Mouse (Mus musculus) neural tube, embryonic 11.5 days (tissue): ENCODE results near the gene Hat1. TPM values are rescaled to one million over a fixed set of nuclear protein-coding genes. Genes with fewer than 3 reads are reported as not detected.

ENCODE experiments used
- ATAC-seq: fragments of 200-750 bp; cut with Nextera tagmentation; 2 replicates; pipeline ENCODE4 v1.8.0; 2017; ENCODE audit warnings: moderate number of reproducible peaks, mild to moderate bottlenecking, moderate TSS enrichment, moderate library complexity; ENCODE audit not compliant: insufficient read depth, low FRiP score, low TSS enrichment
- DNase-seq: peaks from one replicate; pipeline ENCODE4 v3.0.0-alpha.2; 2015; ENCODE audit warnings: low spot score
- H3K27ac ChIP-seq: fragments of 300-500 bp; sonication (generic); 2 replicates; pipeline ENCODE4 v1.5.1; 2014; ENCODE audit warnings: low read depth, mild to moderate bottlenecking, low read length
- H3K27me3 ChIP-seq: fragments of 300-500 bp; sonication (generic); 2 replicates; pipeline ENCODE4 v1.6.1; 2014; ENCODE audit warnings: mild to moderate bottlenecking, low read length, mixed read lengths; ENCODE audit not compliant: control insufficient read depth, insufficient read depth
- H3K36me3 ChIP-seq: fragments of 300-500 bp; sonication (generic); 2 replicates; pipeline ENCODE4 v1.6.1; 2014; ENCODE audit warnings: mild to moderate bottlenecking, low read length, moderate library complexity, mixed read lengths; ENCODE audit not compliant: control insufficient read depth, insufficient read depth
- H3K4me1 ChIP-seq: fragments of 300-500 bp; sonication (generic); 2 replicates; pipeline ENCODE4 v1.6.1; 2014; ENCODE audit warnings: low read length, mixed read lengths; ENCODE audit not compliant: control insufficient read depth, insufficient read depth
- H3K4me2 ChIP-seq: fragments of 300-500 bp; sonication (generic); 2 replicates; pipeline ENCODE4 v1.6.1; 2014; ENCODE audit warnings: low read depth, mild to moderate bottlenecking, moderate library complexity
- H3K4me3 ChIP-seq: fragments of 300-500 bp; sonication (generic); 2 replicates; pipeline ENCODE4 v1.5.1; 2014; ENCODE audit warnings: low read depth, low read length
- H3K9ac ChIP-seq: fragments of 300-500 bp; sonication (generic); 2 replicates; pipeline ENCODE4 v1.6.1; 2014; ENCODE audit warnings: mild to moderate bottlenecking, low read length
- H3K9me3 ChIP-seq: fragments of 300-500 bp; sonication (generic); 2 replicates; pipeline ENCODE4 v1.6.1; 2016; ENCODE audit warnings: low read length; ENCODE audit not compliant: control insufficient read depth
- whole genome bisulfite sequencing: fragments of 180-500 bp; shearing (Covaris S2); extraction: QIAGEN DNeasy Blood & Tissue Kit; methylation state at CpG from one replicate; pipeline ENCODE4 v1.1.7; 2014; 5-methylcytosine and 5-hydroxymethylcytosine counted together
- polyA plus RNA-seq: library from polyadenylated mRNA; unstranded; fragments of >200 nt; fragmentation: Nextera tagmentation; extraction: Ambion mirVana; gene quantifications from 2 replicates; pipeline ENCODE4 v1.2.1, GENCODE M21; 2014

Hat1 gene
- polyA plus RNA-seq, 1 experiment from 2014 or later = 138 TPM

GRCm38 (mm10) chr2:71453161-71453916, 64.6 kb downstream of the Hat1 start, which contains the start of gene Metap1d:
Metap1d (plus strand) TSS chr2:71453276.
- ATAC-seq = peak; percentile 98

DNA sequence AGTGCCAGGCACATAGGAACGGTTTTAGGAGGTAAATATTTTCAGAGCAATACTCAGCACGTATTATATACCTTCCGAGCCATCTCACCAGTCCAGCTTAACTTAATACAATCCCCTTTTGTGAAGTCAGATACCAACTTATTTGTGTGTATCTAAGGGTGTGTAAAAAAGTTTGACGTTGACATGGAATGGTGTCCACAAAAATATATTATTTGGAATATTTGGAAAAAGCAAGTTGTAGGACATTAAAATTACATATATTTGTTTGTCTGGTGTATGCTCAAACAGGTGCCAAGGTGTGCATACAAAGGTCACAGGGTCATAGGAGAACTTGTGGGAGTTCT, 65.1 kb downstream of the Hat1 start:
- no peak for ATAC-seq
- WGBS = 55% methylated on average over 4 of the region's 4 CpGs
- no peak overlapping the region; the same call in 1 of the 2 replicates for H3K9ac ChIP-seq

More at GRCm38 (mm10) chr2:71453161-71453916, 64.6 kb downstream of the Hat1 start, which contains the start of gene Metap1d:
- Histone ChIP-seq H3K9me3 (no peaks in the 10 kb centered on the region), H3K4me2 (peak within 1 kb of the TSS; percentile 59), H3K4me1 (no peaks in the 10 kb centered on the region), H3K27me3 (no peaks in the 10 kb centered on the region), H3K36me3 (no peaks in the 10 kb centered on the region), H3K9ac (peak within 1 kb of the TSS; percentile 44), H3K4me3 (peak within 1 kb of the TSS; percentile 62), H3K27ac (0 out of 2 replicates have a peak within 1 kb of the TSS, but pooled peaks have one; percentile 35)
- WGBS = under 1% methylated on average over 61 of the region's 61 CpGs
- DNase-seq = peak; percentile 98

DNA sequence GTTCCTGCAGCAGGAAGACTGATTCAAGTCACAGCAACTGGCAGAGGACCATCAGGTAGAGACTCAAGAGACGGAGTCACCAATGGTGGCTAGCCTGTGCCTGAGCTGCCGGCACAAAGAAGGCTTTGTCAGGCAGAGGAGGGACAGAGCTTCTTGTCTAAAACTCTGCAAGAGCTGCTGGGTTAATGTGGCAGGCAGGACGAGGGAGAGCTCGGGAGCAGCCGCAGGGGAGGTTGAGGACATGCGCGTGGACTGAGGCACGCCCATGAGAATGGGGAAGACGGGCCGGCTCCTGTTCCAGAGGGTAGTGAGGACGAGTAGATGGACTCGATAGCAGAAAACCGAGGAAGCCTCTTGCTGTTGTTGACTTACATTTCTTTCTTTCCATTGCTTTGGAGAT, 69.9 kb downstream of the Hat1 start:
- 71% methylated on average over 13 of the region's 13 CpGs for whole genome bisulfite sequencing
- H3K36me3 ChIP-seq = no peaks in the 10 kb centered on the region

More for the DNA sequence above, 65.1 kb downstream of the Hat1 start:
- Histone ChIP-seq H3K27me3 (no peaks in the 10 kb centered on the region), H3K4me3 (peak overlapping the region; percentile 62), H3K4me1 (no peaks in the 10 kb centered on the region), H3K27ac (no peak overlapping the region), H3K9me3 (no peaks in the 10 kb centered on the region), H3K36me3 (no peaks in the 10 kb centered on the region), H3K4me2 (peak overlapping the region; percentile 59)
- DNase-seq = no peak

GRCm38 (mm10) chr2:71459659-71460058, 70.9 kb downstream of the Hat1 start:
- no peak overlapping the region for H3K4me2 ChIP-seq
- DNase-seq (no peak), ATAC-seq (no peak)
- H3K36me3 ChIP-seq = no peaks in the 10 kb centered on the region
- no peaks in the 10 kb centered on the region for H3K27me3 ChIP-seq
- no peak overlapping the region for H3K9ac ChIP-seq
- WGBS = 96% methylated on average over 1 of the region's 1 CpGs
- H3K4me1 ChIP-seq = no peaks in the 10 kb centered on the region
- H3K9me3 ChIP-seq = no peaks in the 10 kb centered on the region
- no peak overlapping the region for H3K27ac ChIP-seq
- H3K4me3 ChIP-seq = no peak overlapping the region

More for the DNA sequence above, 69.9 kb downstream of the Hat1 start:
- Histone ChIP-seq H3K9me3 (no peaks in the 10 kb centered on the region), H3K9ac (no peak overlapping the region), H3K27me3 (no peaks in the 10 kb centered on the region), H3K4me2 (no peak overlapping the region), H3K4me3 (no peak overlapping the region), H3K27ac (no peak overlapping the region), H3K4me1 (no peaks in the 10 kb centered on the region)
- ATAC-seq (no peak), DNase-seq (no peak)

- H3K9me3 ChIP-seq = no peaks in the 10 kb centered on the region
- no peak overlapping the region for H3K4me2 ChIP-seq
- no peak overlapping the region for H3K4me3 ChIP-seq
- no peak overlapping the region for H3K9ac ChIP-seq
- no peak overlapping the region for H3K27ac ChIP-seq
- H3K27me3 ChIP-seq = no peaks in the 10 kb centered on the region
- ATAC-seq (no peak), DNase-seq (no peak)
- H3K36me3 ChIP-seq = no peaks in the 10 kb centered on the region
- WGBS = 66% methylated on average over 6 of the region's 6 CpGs
- H3K4me1 ChIP-seq = no peaks in the 10 kb centered on the region
Observed at GRCm38 (mm10) chr2:71461139-71461538, 72.4 kb downstream of the Hat1 start.

GRCm38 (mm10) chr2:71461589-71461988, 72.8 kb downstream of the Hat1 start:
- Histone ChIP-seq H3K4me1 (no peaks in the 10 kb centered on the region), H3K9ac (no peak overlapping the region), H3K27ac (no peak overlapping the region), H3K4me2 (no peak overlapping the region), H3K36me3 (no peaks in the 10 kb centered on the region), H3K4me3 (no peak overlapping the region), H3K27me3 (no peaks in the 10 kb centered on the region), H3K9me3 (no peaks in the 10 kb centered on the region)
- no peak for ATAC-seq
- 74% methylated on average over 5 of the region's 7 CpGs for WGBS
- no peak for DNase-seq

DNA sequence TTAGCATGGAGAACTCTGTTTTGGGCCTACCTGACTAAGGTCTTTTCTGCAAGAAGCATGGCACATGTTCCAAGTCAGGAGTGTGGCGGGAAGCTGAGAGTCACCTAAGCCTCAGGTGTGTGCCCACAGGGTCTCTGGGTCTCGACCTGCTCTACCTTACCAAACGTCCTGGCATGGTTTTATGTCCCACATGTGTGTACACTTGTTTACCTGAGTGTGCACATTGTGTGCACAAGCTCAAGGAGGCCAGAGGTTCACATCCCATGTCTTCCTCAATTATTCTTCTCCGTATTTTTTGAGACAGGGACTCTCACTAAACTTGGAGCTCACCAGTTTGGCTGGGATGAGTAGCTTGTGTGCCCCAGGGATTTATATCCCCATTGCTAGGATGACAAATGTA, 73.3 kb downstream of the Hat1 start:
- ATAC-seq (no peak), DNase-seq (no peak)
- Histone ChIP-seq H3K4me2 (no peak overlapping the region), H3K36me3 (no peaks in the 10 kb centered on the region), H3K9me3 (no peaks in the 10 kb centered on the region), H3K4me1 (no peaks in the 10 kb centered on the region), H3K9ac (no peak overlapping the region), H3K27me3 (no peaks in the 10 kb centered on the region), H3K4me3 (no peak overlapping the region), H3K27ac (no peak overlapping the region)
- 84% methylated on average over 4 of the region's 4 CpGs for WGBS

GRCm38 (mm10) chr2:71462553-71462952, 73.8 kb downstream of the Hat1 start:
- ATAC-seq = no peak
- Histone ChIP-seq H3K9ac (no peak overlapping the region), H3K4me2 (no peak overlapping the region), H3K27me3 (no peaks in the 10 kb centered on the region), H3K9me3 (no peaks in the 10 kb centered on the region), H3K27ac (no peak overlapping the region), H3K4me1 (no peaks in the 10 kb centered on the region), H3K4me3 (no peak overlapping the region), H3K36me3 (no peaks in the 10 kb centered on the region)
- DNase-seq = no peak
- 73% methylated on average over 3 of the region's 3 CpGs for WGBS

DNA sequence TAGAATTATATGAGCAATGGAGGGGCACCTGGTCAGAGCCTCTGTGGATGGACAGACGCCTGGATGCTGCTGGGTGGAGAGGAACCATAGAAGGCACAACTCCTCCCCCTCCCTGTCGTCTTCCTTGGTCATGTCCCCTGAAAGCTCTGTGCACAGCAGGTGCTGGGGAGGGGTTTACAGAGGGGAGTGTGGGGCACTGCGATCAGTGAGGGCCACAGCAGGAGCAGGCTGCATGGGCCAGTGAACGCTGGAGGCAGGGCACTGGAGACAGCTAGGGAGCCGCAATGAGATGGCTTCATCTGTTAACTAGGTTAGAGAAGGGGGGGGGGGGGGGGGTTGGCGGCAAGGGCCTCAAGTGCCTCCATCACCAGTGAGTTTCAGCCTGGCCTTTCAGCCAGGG, 77.3 kb downstream of the Hat1 start:
- H3K27ac ChIP-seq = no peak overlapping the region
- DNase-seq (no peak), ATAC-seq (no peak)
- H3K9ac ChIP-seq = no peak overlapping the region
- no peaks in the 10 kb centered on the region for H3K9me3 ChIP-seq
- no peak overlapping the region for H3K4me3 ChIP-seq
- no peaks in the 10 kb centered on the region for H3K27me3 ChIP-seq
- WGBS = 13% methylated on average over 6 of the region's 6 CpGs
- H3K36me3 ChIP-seq = no peaks in the 10 kb centered on the region
- H3K4me1 ChIP-seq = no peaks in the 10 kb centered on the region
- H3K4me2 ChIP-seq = no peak overlapping the region
